Mouse (Mus musculus): Measurements from ENCODE around the gene Gng4.
A peak's percentile ranks its signal among the peaks of the same experiment; 100 is the strongest.
"Not testable (repeated sequence)": the region's sequence is repeated elsewhere in the genome, so short reads cannot be mapped to it uniquely, and the experiment has no call there.

The Gng4 gene

DNA sequence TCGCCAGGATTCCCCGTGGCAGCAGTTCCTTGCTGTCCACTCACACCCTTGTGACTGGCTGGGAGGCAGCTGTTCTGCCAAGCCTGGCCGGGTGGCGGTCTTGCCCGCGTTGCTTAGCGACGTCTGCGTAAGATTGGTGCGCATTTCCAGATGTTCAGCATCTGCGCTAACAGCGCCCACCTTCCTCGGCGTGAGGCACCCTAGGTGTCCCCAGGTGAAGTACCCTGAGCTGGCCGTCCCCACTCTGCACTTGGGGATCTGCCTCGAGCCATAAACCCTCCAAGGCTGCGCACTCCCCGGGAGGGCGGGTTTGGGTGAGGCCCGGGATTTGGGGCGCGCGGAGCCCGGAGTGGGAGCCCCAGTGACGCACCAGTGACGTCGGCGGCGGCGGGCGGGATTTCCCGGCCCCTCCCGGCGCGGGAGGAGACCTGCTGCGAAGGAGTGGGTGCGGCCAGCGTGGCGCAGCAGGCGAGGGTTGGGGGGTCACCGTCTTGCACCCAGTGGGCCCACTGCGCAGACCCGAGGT lies at the start of gene Gng4:
Gng4 (plus strand) TSS at position 166 of the 526 bp plus-strand sequence.
- peak; percentile 28 for DNase-seq (ENCODE audit: low read depth)

DNA sequence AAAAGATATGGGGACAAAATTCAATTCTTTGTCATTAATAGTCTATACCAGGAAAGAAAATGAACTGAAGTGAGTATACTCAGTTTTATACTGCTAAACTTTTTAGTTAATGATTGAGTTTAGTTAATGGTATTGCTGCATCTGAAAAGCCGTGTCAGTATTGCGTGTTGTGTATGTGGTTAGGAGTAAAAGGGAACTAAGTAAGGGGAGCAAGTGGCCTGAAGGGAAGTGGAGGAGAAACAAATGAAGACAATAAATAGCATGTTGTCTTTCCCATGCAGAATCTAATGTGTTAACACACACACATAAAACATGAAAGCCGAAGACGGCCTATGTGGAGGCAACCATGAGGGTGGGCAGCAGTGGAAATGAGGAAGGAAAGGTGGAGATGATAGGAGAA lies 44.6 kb upstream of the Gng4 start:
- no peak for DNase-seq (ENCODE audit: low read depth)

DNA sequence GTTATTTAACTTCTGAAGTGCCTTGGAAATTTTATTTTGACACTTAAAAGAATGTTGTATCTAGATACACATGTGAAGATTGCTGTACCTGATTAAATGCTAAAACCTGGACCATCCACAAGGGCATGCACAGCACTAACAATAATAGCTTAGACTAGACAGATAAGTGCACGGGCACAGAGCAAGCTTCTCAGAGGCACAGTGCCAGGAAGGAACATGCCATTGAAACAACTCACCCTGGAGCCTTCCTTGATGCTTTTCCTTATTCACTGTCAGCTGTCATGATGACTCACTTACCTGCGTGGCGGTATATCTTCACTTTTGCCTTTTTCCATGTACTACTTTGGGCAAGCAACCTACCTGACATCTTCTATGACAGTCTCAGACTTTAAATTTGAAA lies 37.9 kb upstream of the Gng4 start:
- DNase-seq (ENCODE audit: low read depth), result no peak

DNA sequence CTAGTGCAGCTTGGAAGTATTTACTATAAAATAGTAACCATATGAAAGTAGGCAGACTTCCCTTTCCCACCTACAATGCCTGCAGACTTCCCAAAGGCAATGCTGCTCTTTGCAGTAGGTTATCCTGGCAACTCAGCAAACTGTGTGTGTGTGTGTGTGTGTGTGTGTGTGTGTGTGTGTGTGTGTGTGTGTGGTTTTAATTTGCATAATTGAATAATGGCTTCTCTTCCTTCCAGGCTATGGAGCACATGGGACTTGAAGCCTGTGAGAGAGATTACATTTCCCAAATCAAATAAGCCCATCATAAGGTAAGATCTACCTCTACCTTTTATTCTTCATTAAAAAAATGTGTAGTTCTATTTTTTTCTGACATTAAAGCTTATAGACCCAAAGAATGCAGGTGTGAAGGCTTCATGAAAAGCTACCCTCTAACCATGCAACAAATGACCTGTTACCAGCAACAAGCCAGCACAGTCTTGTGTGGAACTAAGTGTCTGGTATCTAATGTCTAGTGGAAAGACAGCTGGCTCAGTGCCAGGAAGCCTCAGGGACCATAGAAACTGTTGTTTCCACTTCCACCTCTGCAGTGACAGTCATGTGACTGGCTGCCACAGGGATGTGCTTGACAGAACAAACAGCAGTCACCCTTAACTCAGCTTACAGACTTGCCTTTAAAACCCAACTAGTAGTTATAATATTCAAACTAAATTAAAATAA lies 7.9 kb upstream of the Gng4 start:
- DNase-seq (ENCODE audit: low read depth), result peak; percentile 21

DNA sequence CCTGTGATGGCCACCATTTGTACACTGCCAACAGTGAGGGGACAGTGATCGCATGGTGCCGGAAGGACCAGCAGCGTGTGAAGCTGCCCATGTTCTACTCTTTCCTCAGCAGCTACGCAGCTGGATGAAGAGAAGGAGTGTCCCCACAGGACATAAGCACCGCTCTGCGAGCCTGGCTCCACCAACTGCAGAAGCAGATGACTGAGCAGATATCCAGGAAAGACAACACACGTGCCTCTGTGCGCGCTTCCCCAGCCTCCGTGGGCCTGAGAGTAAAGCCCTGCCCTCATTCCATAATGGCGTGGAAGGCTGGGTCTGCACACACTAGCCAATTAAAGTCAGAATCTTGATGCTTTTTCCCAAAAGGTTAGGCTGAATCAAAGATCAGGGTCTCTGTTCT lies 6.8 kb upstream of the Gng4 start:
- no peak for DNase-seq (ENCODE audit: low read depth)

DNA sequence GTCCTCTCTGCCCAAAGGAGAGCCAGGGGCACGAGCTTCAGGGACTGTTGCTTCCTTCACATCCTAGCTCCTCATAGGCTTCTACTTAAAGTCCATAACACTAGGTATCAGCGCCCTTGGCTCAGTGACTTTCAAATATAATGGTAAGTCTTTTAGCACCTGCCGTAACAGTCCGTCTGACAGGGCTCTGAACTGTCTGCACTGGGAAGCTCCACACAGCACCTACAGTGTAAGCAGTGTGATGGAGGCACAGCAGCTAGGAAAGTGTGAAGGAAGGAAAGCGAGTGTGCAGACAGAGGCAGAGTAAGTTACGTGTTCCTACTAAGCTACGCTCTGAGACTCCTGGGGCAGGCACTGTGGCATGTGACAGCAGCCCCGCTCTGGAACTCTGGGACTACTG lies 6.2 kb upstream of the Gng4 start:
- no peak for DNase-seq (ENCODE audit: low read depth)

DNA sequence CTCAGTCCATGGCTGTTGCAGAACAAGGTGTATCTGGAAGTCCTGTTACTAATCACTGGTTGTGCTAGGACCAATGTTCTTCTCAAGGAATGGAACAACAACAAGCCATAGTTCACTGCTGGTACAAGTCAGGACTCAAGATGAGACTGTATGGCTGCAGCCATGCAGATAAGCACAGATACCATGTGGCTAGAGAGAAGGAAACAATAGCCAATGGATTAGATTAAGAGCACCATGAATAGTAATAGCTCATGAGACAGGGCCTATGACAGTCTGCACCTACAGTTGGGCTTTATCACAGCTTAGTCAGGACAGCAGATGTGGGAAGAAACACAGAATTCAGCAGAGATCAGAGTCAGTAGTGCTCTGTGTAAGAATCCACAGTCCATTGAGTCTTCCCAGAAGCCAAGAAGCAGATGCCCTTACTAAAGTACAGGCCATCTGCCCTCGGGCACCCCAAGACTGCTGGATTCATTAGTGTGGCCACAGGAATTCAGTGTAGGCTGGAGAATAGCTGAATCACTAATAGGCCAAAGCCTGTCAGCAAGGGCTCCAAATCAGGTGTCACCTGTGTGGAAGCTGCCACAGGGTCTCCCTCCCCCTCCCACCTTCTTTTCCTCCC lies 4.9 kb upstream of the Gng4 start:
- no peak for DNase-seq (ENCODE audit: low read depth)

DNA sequence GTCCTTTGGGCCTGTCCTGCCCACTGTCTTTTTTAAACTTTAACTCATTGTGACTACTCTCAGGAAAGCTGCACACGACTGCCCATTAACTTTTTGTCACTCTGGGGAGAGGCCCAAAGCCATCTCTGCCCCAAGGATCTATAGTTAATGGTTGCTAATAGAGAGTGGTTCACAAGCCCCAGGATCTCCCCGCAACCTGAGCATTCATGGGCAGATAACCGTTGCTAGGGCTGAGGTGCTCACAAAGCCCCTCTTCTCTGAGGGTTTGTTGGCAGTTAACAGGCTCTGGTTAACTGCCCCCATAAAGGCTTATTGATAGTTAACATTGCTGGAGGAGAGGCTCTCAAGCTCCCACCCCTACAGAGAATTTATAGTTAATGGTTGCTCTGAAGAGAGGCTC lies 3.6 kb upstream of the Gng4 start:
- DNase-seq (ENCODE audit: low read depth), result no peak

DNA sequence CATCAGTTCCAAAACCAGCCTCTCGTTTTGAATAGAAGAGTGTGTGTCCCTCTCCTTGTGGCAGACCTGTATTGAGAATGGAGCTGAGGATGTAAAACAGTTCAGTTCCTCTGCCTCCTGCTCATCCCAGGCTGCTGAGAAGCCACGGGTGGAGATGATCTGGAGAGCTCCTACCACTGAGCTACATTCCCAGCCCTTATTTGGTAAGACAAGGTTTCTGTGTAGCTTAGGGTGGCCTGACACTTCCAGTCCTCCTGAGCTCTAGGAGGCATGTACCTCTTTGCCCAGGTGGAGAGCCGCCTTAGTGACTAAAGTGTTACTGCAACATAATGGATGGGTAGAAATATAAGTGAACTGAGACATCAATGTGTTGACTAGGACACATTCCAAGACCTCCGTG lies 2.8 kb upstream of the Gng4 start:
- no peak for DNase-seq (ENCODE audit: low read depth)

DNA sequence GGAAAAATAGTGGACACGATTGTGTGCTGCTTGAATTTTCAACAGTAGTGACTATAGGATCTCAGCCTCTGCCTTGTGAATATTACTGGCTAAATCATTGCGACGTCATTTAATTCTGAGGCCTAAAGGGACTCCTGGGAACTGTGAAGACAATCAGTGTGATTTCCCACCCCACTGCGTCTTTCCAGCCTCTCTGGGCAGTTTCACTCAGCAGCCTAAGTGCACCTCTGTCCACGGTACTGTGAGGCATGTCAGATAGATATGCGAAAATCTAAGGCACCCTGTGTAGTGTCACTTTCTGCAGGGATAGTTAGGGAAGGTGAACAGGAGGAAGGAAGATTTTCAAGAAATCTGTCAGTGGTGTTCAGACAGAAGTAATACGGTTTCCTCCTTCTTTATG lies 563 bp upstream of the Gng4 start:
- DNase-seq (ENCODE audit: low read depth), result no peak

DNA sequence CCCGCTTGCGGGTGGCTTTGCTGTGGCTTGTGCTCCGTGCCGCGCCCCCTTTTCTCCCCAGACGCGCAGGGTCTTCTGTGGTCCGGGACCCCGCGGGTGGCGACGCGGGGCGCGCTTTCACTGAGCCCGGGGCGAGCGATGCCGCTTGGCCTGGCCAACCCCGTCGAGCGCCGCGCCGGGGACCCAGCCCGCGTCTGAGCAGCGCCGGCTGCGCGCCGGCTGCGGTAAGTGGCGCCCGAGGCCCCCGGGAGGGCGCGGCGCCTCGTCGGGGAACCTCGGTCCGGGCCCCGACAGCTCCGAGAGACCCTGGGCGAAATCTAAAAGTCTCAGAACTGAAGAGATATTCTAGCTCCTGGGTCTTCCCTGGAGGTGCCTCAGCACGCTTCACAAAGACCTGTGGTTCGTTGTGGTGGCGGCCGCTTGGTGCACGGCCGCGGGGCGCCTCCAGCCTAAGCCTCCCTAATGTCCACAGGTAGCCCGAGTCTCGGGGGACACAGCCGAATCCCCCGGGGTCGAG lies 619 bp downstream of the Gng4 start:
- DNase-seq (ENCODE audit: low read depth), result no peak

DNA sequence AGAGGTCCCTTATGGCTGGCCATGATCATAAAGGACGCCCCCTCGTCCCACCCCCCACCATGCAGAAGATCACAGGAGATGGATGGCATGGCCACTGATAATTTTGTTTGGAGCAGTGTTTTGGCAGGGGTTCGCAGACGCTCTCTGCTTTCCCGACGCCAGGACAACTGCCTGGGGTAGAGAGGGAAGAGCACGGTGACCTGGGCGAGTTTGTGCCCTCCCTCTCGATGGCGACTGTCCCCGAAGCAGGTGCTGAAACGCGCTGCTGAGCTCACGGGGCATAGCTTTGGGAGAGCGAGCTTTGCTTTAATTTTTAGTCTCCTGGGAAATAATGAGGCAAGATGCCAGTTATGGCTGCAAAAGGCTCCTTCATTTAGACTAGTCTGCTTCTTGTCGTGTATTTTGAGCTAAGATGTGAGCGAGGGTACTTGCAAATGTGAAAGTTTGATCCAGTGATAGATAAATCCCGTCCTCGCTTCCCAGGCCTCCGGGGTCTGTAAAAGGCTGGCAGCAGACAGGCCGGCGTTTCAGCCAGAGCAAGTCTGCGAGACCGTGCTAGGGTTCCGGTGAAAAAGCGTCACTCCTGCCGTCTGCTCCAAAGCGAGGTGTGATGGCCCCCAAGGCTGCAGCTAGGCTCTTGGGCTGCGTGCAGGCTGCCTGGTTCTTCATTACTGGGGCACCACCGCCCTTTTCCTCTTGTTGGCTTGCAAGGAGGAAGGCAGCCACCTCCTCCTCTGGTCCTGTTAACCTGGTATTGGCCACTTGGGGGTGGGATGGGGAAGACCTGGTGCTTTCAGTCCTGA lies 1.3 kb downstream of the Gng4 start:
- no peak for DNase-seq (ENCODE audit: low read depth)

DNA sequence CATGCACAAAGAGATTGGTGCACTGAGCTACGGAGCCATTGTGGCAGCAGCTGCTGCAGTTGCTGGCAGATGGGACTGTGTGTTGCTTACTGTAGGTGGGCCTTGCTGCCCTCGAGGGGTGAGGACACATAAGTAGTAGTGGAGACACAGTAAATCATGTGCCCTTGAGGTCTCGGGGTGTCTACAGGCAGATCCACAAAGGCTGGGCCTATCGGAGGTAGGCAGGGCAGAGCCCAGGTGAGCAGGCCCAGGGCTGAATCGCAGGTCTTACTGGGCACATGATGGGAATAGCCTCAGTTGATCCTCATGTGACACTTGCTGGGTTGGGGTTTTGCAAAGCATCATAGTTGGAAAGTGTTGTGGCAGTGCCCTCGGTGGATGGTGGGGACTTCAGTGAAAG lies 3.1 kb downstream of the Gng4 start:
- no peak for DNase-seq (ENCODE audit: low read depth)

DNA sequence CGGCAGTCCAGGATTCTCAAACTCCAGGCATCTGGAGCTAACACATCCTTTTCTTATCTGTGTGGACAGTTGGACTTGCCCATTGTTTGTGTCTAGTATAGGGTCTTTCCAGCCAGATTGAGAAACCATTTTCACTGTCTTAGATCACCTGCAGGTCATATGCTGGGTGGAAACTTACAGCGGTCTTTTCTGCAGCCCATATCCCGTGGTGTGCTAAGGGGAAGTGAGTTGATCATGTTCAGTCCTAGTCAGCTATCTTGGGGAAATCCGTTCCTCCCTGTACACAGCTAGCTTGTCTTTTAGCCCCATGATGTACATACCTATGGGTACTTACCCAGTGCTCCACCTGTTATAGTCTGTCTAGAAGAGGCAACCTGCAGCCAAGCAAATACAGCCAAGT lies 4.2 kb downstream of the Gng4 start:
- no peak for DNase-seq (ENCODE audit: low read depth)

DNA sequence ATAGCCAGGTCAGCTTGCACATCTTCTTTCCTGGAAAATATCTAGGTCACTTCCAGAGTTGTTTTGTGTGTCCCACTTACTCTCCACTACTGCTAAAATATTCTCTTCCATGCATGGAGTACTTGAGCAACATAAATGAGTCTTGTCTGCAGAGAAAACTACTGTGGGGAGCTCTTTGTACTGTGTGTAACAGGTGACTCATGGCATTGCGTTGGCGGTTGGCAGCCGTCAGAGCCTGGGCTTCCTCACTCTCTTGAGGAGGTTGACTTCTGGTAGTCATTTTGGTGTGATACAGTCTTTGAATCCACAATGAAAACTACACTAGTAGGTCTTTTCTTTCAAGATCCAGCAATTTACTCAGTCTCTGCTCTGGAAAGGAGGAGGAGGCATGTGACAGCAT lies 8.1 kb downstream of the Gng4 start:
- no peak for DNase-seq (ENCODE audit: low read depth)

DNA sequence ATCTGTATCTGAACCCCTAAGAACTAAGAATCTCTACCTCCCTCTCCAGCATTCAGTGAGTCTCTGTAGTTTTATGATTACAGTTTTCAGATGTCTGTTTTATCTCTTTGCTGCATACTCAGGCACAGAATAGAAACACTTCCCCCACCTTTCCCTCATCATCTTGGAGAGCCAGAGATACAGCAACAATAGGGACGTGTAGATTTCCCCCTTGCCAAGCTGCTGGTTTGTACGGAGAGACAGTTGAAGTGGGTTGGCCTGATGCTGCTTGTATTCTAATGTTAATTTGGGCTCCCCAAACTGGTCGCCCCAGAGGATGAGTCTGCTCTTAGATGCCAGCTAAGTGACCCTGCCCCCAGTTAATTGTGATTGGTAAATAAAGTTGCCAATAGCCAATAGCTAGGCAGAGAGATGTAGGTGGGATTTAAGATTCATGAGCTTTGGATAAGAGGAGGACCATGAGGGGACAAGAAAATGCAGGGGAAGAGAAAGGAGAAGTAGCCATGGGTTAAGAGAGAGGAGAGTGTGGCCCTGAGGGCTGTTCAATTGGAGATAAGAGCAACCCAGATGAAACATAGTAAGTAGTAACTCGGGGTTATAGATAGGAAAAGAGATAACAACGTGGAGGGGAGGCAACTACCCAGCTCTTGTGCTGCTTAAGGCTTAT lies 11.4 kb downstream of the Gng4 start:
- no peak for DNase-seq (ENCODE audit: low read depth)

DNA sequence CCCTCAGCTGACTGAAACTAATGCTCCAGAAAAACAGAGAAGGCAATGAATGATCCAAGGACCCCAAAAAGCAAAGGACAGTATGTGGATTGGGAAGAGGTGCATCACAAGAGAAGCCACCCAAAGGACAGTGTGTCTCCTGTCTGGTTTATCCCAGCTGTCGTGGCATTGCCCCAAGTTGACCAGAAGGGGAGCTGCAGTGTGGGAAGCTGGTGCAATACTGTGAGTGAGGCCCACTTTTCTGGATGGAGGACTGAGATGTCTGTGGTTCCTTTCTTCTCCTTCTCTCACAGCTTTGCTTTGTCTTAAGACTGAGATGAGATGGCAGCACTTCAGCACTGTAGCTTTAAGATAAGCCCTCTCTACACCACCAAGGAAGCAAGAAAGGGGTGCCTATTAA lies 12.2 kb downstream of the Gng4 start:
- DNase-seq (ENCODE audit: low read depth), result no peak

DNA sequence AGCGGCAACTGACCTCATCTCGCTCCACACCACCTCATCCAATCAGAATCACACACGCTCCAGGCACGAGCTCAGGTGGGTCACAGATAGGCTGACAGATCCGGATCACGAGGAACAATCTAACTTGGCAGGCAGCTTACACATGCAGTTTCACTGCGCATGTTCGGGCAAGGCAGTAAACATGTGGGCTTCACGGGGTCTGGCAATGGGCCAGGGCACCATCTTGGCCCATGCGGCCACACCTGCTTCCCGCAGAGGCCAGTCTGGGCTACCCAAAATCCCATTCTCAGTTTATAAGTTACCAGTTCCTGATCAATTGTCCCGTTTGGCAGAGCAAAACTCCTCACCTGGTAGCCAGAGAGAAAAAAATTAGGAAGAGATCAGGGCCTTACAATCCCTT lies 14.0 kb downstream of the Gng4 start:
- DNase-seq (ENCODE audit: low read depth), result not testable (repeated sequence)

DNA sequence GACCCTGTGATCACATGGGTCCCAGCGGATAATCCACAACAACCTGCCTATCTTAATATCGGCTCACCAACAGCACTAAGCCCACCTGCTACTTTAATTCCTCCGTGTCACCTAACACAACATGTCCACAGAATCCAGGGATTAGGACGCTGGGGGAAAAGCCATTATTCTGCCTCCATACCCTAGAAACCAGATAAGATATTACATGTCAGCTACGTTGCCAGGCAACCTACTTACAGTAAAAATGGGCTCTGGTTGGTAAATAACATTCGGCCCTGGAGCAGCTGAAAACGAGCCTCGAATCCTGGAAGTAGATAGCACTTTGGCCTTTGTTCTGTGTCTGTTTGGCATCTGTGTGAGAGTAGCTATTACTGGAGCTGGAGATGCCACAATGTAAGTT lies 14.9 kb downstream of the Gng4 start:
- no peak for DNase-seq (ENCODE audit: low read depth)

DNA sequence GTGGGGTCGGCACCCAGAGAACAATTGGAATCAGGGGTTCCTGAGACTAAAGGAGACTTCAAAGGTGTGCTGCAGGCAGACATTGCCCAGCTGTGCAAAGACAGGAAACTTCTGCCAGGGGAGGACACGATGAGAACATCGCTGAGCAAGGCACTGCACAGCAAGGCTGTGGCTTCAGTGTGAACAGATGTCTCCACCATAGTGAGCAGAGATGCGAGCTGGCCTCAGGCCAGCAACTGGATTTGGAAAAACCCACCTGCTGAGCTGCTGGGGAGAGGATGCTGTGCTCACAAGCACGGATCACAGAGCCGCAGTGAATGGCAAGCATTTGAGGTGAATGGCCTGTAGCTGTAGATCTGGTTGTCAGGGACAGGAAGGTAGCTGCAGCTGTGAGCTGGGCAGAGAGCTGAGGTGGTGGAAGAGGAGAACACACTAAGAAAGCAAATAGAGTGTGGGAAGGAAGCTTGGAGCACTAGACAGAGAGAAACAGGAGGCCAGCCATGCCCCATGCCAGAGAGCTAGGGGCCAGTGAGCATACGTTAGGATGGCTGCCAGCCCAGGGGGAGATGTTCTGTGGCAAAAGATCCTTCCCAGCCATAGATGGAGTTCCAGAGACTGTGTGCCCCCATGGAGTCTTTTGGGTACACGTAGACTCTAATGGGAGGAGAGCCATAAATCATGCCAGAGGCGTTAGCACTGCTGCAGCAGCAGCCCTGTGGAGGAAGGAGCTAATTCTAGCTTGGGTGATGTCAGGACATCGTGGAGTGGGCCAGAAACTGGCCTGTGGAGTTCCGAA lies 24.7 kb downstream of the Gng4 start:
- no peak for DNase-seq (ENCODE audit: low read depth)

DNA sequence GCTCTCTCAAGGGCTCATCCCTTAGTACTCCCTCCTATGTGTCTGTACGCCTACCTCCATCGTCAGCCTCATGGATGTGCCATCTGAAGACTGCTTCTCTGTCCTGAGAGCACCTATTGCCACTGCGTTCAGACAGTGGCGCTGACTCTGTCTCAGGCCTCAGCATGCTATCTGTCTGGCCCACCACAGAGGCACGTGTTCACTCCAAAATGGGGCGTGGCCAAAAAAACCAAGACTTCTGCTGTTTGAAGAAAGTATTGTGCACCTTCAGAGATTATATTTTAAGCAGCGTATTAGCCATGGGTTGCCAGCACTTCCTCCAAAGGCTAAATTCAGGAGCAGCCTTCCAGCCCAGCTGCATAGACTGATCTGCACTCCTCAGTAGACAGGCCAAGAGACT lies 27.0 kb downstream of the Gng4 start:
- no peak for DNase-seq (ENCODE audit: low read depth)
